In the genomic region with DNA sequence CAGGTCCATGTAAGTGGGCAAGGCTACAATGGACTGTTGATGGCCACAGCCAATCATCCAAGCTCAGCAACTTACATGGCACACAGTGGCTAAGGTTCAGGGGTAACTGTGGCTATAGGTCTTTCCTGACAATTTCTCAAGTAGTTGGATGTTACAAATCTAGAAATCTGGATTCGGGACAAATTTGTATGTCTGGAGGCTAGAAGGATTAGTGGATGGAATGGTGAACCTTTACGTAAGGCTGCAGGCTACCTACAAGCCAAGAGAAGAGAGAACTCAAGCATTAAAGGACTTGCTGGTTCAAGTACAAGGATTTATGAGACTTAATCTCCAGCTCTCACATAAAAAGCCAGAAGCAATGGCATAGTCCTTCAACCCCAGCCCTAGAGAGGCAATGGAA, we compare ENCODE assay signal across 15 mouse cellular contexts.
"Had no signal": no experiment of that assay in that cellular context is flagged by ENCODE, and none has a peak within 500 bp of the region (broad histone marks: within the 10 kb centered on the region; RNA-seq: fewer than 3 reads in every experiment).

No protein-coding gene starts in this region.

- DNase-seq: heart, postnatal 10 days; heart, postnatal 14 days; heart, postnatal 36 days; heart, postnatal 4 days; kidney, adult 11 months; kidney, adult 18-20 months; kidney, adult 2 months; kidney, adult 8-10 months; kidney, adult 9 months; kidney, postnatal 10 days; kidney, postnatal 14 days; kidney, postnatal 36 days; kidney, postnatal 4 days; layer of hippocampus, adult 9-11 months; layer of hippocampus, postnatal 36 days had no signal
